Mouse (Mus musculus) urinary bladder, adult 2 months (tissue): Measurements from ENCODE around the gene Rheb. TPM values are rescaled to one million over a fixed set of nuclear protein-coding genes. Genes with fewer than 3 reads are reported as not detected.
"Not testable (repeated sequence)": the region's sequence is repeated elsewhere in the genome, so short reads cannot be mapped to it uniquely, and the experiment has no call there.

Experiments used
- DNase-seq: peaks from one replicate; pipeline ENCODE4 v3.0.0; 2022; ENCODE audit warnings: low spot score
- polyA plus RNA-seq: library from polyadenylated mRNA; depleted of rRNA; stranded (reverse); fragments of >200 nt; gene quantifications from 2 replicates; pipeline ENCODE4 v1.2.3, GENCODE M21; 2012; rRNA removed

Gene Rheb
- 104 and 112 TPM in 2 replicates for polyA plus RNA-seq

GRCm38 (mm10) chr5:24842274-24843102 lies at the start of gene Rheb:
Gene Rheb (minus strand): TSS chr5:24842624.
- peak; percentile 90 for DNase-seq

- DNase-seq: no peak
These were observed 47.4 kb upstream of the Rheb start for GRCm38 (mm10) chr5:24889860-24890259.

- DNase-seq: no peak
These were observed 46.6 kb upstream of the Rheb start for GRCm38 (mm10) chr5:24888874-24889591.

GRCm38 (mm10) chr5:24887271-24887670 lies 44.8 kb upstream of the Rheb start:
- DNase-seq: no peak

- no peak for DNase-seq
These were observed 36.3 kb upstream of the Rheb start for GRCm38 (mm10) chr5:24878713-24879112.

- no peak for DNase-seq
These were observed 35.6 kb upstream of the Rheb start for GRCm38 (mm10) chr5:24877836-24878624.

- DNase-seq: no peak
These were observed 34.2 kb upstream of the Rheb start for GRCm38 (mm10) chr5:24876653-24877052.

GRCm38 (mm10) chr5:24874111-24874510 lies 31.7 kb upstream of the Rheb start:
- DNase-seq: no peak

GRCm38 (mm10) chr5:24873221-24873620 lies 30.8 kb upstream of the Rheb start:
- no peak for DNase-seq

GRCm38 (mm10) chr5:24871276-24871675 lies 28.9 kb upstream of the Rheb start:
- DNase-seq: no peak

- no peak for DNase-seq
These were observed 27.4 kb upstream of the Rheb start for GRCm38 (mm10) chr5:24869796-24870289.

GRCm38 (mm10) chr5:24863804-24864203 lies 21.4 kb upstream of the Rheb start:
- DNase-seq: no peak

- DNase-seq: no peak
These were observed 19.1 kb upstream of the Rheb start for GRCm38 (mm10) chr5:24861449-24861930.

- DNase-seq: no peak
These were observed 18.4 kb upstream of the Rheb start for GRCm38 (mm10) chr5:24860635-24861448.

GRCm38 (mm10) chr5:24859771-24860540 lies 17.5 kb upstream of the Rheb start:
- no peak for DNase-seq

GRCm38 (mm10) chr5:24854827-24855600 lies 12.6 kb upstream of the Rheb start:
- DNase-seq: no peak

- no peak for DNase-seq
These were observed 11.8 kb upstream of the Rheb start for GRCm38 (mm10) chr5:24854256-24854655.

- not testable (repeated sequence) for DNase-seq
These were observed 5.8 kb upstream of the Rheb start for GRCm38 (mm10) chr5:24848261-24848660.

GRCm38 (mm10) chr5:24843841-24844240 lies 1.4 kb upstream of the Rheb start:
- DNase-seq: no peak
